Mouse (Mus musculus): ENCODE data around the gene Fam189a1. TPM values are rescaled to one million over a fixed set of nuclear protein-coding genes. Genes with fewer than 3 reads are reported as not detected.

The Fam189a1 gene
- polyA plus RNA-seq, 1 experiment: 17.1 TPM

GRCm38 (mm10) chr7:65154576-65154975 is 1.8 kb downstream of the Fam189a1 start:
- Histone ChIP-seq H3K27me3 (ENCODE audit: control insufficient read depth, insufficient read depth, low read length) (no peaks in the 10 kb centered on the region; the same call in 1 of the 2 replicates), H3K4me1 (ENCODE audit: control insufficient read depth, insufficient read depth, low read length) (no peaks in the 10 kb centered on the region), H3K4me3 (replicated peaks; ENCODE audit: insufficient read depth, low read depth, low read length) (no peak overlapping the region), H3K27ac (ENCODE audit: insufficient read depth, low read length) (no peak overlapping the region)
- 13% methylated on average over 7 of the region's 7 CpGs for WGBS
- DNase-seq: no peak
- TF ChIP-seq POLR2A (IDR thresholded peaks at IDR 0.05; ENCODE audit: borderline replicate concordance, insufficient read depth, low read length) (no peak), CTCF (IDR thresholded peaks at IDR 0.05; ENCODE audit: borderline replicate concordance, insufficient read depth, low read depth, low read length) (no peak)

- no peak for TF ChIP-seq CTCF (IDR thresholded peaks at IDR 0.05; ENCODE audit: borderline replicate concordance, insufficient read depth, low read depth, low read length)
- no peak for TF ChIP-seq POLR2A (IDR thresholded peaks at IDR 0.05; ENCODE audit: borderline replicate concordance, insufficient read depth, low read length)
- no peak for DNase-seq
- Histone ChIP-seq H3K27me3 (ENCODE audit: control insufficient read depth, insufficient read depth, low read length) (no peaks in the 10 kb centered on the region; the same call in 1 of the 2 replicates), H3K4me1 (ENCODE audit: control insufficient read depth, insufficient read depth, low read length) (no peaks in the 10 kb centered on the region), H3K27ac (ENCODE audit: insufficient read depth, low read length) (no peak overlapping the region), H3K4me3 (replicated peaks; ENCODE audit: insufficient read depth, low read depth, low read length) (no peak overlapping the region)
- WGBS: 85% methylated on average over 7 of the region's 7 CpGs
Observed at GRCm38 (mm10) chr7:65153846-65154245, 2.5 kb downstream of the Fam189a1 start.

GRCm38 (mm10) chr7:65151526-65151925 is 4.8 kb downstream of the Fam189a1 start:
- 91% methylated on average over 7 of the region's 7 CpGs for WGBS
- Histone ChIP-seq H3K4me1 (ENCODE audit: control insufficient read depth, insufficient read depth, low read length) (no peaks in the 10 kb centered on the region), H3K27me3 (ENCODE audit: control insufficient read depth, insufficient read depth, low read length) (no peaks in the 10 kb centered on the region), H3K27ac (ENCODE audit: insufficient read depth, low read length) (no peak overlapping the region), H3K4me3 (replicated peaks; ENCODE audit: insufficient read depth, low read depth, low read length) (no peak overlapping the region)
- no peak for DNase-seq
- TF ChIP-seq CTCF (IDR thresholded peaks at IDR 0.05; ENCODE audit: borderline replicate concordance, insufficient read depth, low read depth, low read length) (no peak), POLR2A (IDR thresholded peaks at IDR 0.05; ENCODE audit: borderline replicate concordance, insufficient read depth, low read length) (no peak)

GRCm38 (mm10) chr7:65149040-65149439 is 7.3 kb downstream of the Fam189a1 start:
- DNase-seq: no peak
- H3K4me3 ChIP-seq (replicated peaks; ENCODE audit: insufficient read depth, low read depth, low read length): no peak overlapping the region
- H3K27ac ChIP-seq (ENCODE audit: insufficient read depth, low read length): no peak overlapping the region
- H3K4me1 ChIP-seq (ENCODE audit: control insufficient read depth, insufficient read depth, low read length): no peaks in the 10 kb centered on the region
- WGBS: 80% methylated on average over 9 of the region's 9 CpGs
- no peak for TF ChIP-seq POLR2A (IDR thresholded peaks at IDR 0.05; ENCODE audit: borderline replicate concordance, insufficient read depth, low read length)
- TF ChIP-seq CTCF (IDR thresholded peaks at IDR 0.05; ENCODE audit: borderline replicate concordance, insufficient read depth, low read depth, low read length): no peak
- no peaks in the 10 kb centered on the region for H3K27me3 ChIP-seq (ENCODE audit: control insufficient read depth, insufficient read depth, low read length)

GRCm38 (mm10) chr7:65144881-65145280 is 11.5 kb downstream of the Fam189a1 start:
- no peaks in the 10 kb centered on the region for H3K27me3 ChIP-seq (ENCODE audit: control insufficient read depth, insufficient read depth, low read length)
- H3K27ac ChIP-seq (ENCODE audit: insufficient read depth, low read length): no peak overlapping the region
- no peaks in the 10 kb centered on the region for H3K4me1 ChIP-seq (ENCODE audit: control insufficient read depth, insufficient read depth, low read length)
- H3K4me3 ChIP-seq (replicated peaks; ENCODE audit: insufficient read depth, low read depth, low read length): no peak overlapping the region
- 22% methylated on average over 6 of the region's 6 CpGs for WGBS
- no peak for DNase-seq
- TF ChIP-seq CTCF (IDR thresholded peaks at IDR 0.05; ENCODE audit: borderline replicate concordance, insufficient read depth, low read depth, low read length): no peak
- no peak for TF ChIP-seq POLR2A (IDR thresholded peaks at IDR 0.05; ENCODE audit: borderline replicate concordance, insufficient read depth, low read length)

GRCm38 (mm10) chr7:65141907-65142698 is 14.3 kb downstream of the Fam189a1 start:
- no peak overlapping the region for H3K27ac ChIP-seq (ENCODE audit: insufficient read depth, low read length)
- WGBS: 44% methylated on average over 6 of the region's 6 CpGs
- no peak for DNase-seq
- H3K27me3 ChIP-seq (ENCODE audit: control insufficient read depth, insufficient read depth, low read length): no peaks in the 10 kb centered on the region
- H3K4me3 ChIP-seq (replicated peaks; ENCODE audit: insufficient read depth, low read depth, low read length): no peak overlapping the region
- TF ChIP-seq CTCF (IDR thresholded peaks at IDR 0.05; ENCODE audit: borderline replicate concordance, insufficient read depth, low read depth, low read length): no peak
- H3K4me1 ChIP-seq (ENCODE audit: control insufficient read depth, insufficient read depth, low read length): no peaks in the 10 kb centered on the region

- H3K27me3 ChIP-seq (ENCODE audit: control insufficient read depth, insufficient read depth, low read length): no peaks in the 10 kb centered on the region
- TF ChIP-seq POLR2A (IDR thresholded peaks at IDR 0.05; ENCODE audit: borderline replicate concordance, insufficient read depth, low read length): no peak
- TF ChIP-seq CTCF (IDR thresholded peaks at IDR 0.05; ENCODE audit: borderline replicate concordance, insufficient read depth, low read depth, low read length): no peak
- H3K27ac ChIP-seq (ENCODE audit: insufficient read depth, low read length): no peak overlapping the region
- no peak overlapping the region for H3K4me3 ChIP-seq (replicated peaks; ENCODE audit: insufficient read depth, low read depth, low read length)
- no peaks in the 10 kb centered on the region for H3K4me1 ChIP-seq (ENCODE audit: control insufficient read depth, insufficient read depth, low read length)
- no peak for DNase-seq
- 98% methylated on average over 5 of the region's 5 CpGs for WGBS
Observed at GRCm38 (mm10) chr7:65140832-65141231, 15.5 kb downstream of the Fam189a1 start.

- WGBS: 89% methylated on average over 5 of the region's 5 CpGs
- no peak overlapping the region for H3K4me3 ChIP-seq (replicated peaks; ENCODE audit: insufficient read depth, low read depth, low read length)
- TF ChIP-seq CTCF (IDR thresholded peaks at IDR 0.05; ENCODE audit: borderline replicate concordance, insufficient read depth, low read depth, low read length): no peak
- no peak for TF ChIP-seq POLR2A (IDR thresholded peaks at IDR 0.05; ENCODE audit: borderline replicate concordance, insufficient read depth, low read length)
- no peak overlapping the region for H3K27ac ChIP-seq (ENCODE audit: insufficient read depth, low read length)
- H3K27me3 ChIP-seq (ENCODE audit: control insufficient read depth, insufficient read depth, low read length): no peaks in the 10 kb centered on the region
- DNase-seq: no peak
- H3K4me1 ChIP-seq (ENCODE audit: control insufficient read depth, insufficient read depth, low read length): no peaks in the 10 kb centered on the region
Observed at GRCm38 (mm10) chr7:65140099-65140498, 16.3 kb downstream of the Fam189a1 start.
